Mouse (Mus musculus) hindbrain, embryonic 14.5 days (tissue): ENCODE measurements at regions not wholly inside any gene's neighbourhood (a gene's known extent, or its start where the extent isn't known, plus 50 kb on each side); places are given as distances from the start of the nearest gene placed in this dataset.

Source experiments
- ATAC-seq: fragments of 200-750 bp; cut with Nextera tagmentation; 2 replicates; pipeline ENCODE4 v1.8.0; 2017; ENCODE audit warnings: moderate number of reproducible peaks, mild to moderate bottlenecking, moderate TSS enrichment, moderate library complexity; ENCODE audit not compliant: low FRiP score
- DNase-seq: peaks from one replicate; pipeline ENCODE4 v3.0.0-alpha.2; 2015; ENCODE audit warnings: low spot score
- H3K27ac ChIP-seq: fragments of 300-500 bp; sonication (generic); 2 replicates; pipeline ENCODE4 v1.5.1; 2014; ENCODE audit warnings: mild to moderate bottlenecking, moderate library complexity
- H3K27me3 ChIP-seq: fragments of 300-500 bp; sonication (generic); 2 replicates; pipeline ENCODE4 v1.6.1; 2014; ENCODE audit warnings: mild to moderate bottlenecking, low read length, mixed read lengths; ENCODE audit not compliant: control insufficient read depth, insufficient read depth
- H3K36me3 ChIP-seq: fragments of 300-500 bp; sonication (generic); replicated peaks from 2 replicates; pipeline ENCODE4 v1.6.1; 2014; ENCODE audit not compliant: control insufficient read depth, insufficient read depth
- H3K4me1 ChIP-seq: fragments of 300-500 bp; sonication (generic); replicated peaks from 2 replicates; pipeline ENCODE4 v1.6.1; 2014; ENCODE audit warnings: antibody characterized with exemption, low read length, mixed read lengths; ENCODE audit not compliant: control insufficient read depth, insufficient read depth
- H3K4me2 ChIP-seq: fragments of 300-500 bp; sonication (generic); replicated peaks from 2 replicates; pipeline ENCODE4 v1.6.1; 2014; ENCODE audit warnings: mild to moderate bottlenecking, moderate library complexity
- H3K4me3 ChIP-seq: fragments of 300-500 bp; sonication (generic); replicated peaks from 2 replicates; pipeline ENCODE4 v1.5.1; 2014; ENCODE audit warnings: mild to moderate bottlenecking, low read length
- H3K9ac ChIP-seq: fragments of 300-500 bp; sonication (generic); 2 replicates; pipeline ENCODE4 v1.6.1; 2014
- H3K9me3 ChIP-seq: fragments of 300-500 bp; sonication (generic); 2 replicates; pipeline ENCODE4 v1.6.1; 2016; ENCODE audit warnings: low read length; ENCODE audit not compliant: control insufficient read depth
- WGBS: fragments of 180-500 bp; shearing (Covaris S2); extraction: QIAGEN DNeasy Blood & Tissue Kit; methylation state at CpG from one replicate; pipeline ENCODE4 v1.1.7; 2014; 5-methylcytosine and 5-hydroxymethylcytosine counted together

DNA sequence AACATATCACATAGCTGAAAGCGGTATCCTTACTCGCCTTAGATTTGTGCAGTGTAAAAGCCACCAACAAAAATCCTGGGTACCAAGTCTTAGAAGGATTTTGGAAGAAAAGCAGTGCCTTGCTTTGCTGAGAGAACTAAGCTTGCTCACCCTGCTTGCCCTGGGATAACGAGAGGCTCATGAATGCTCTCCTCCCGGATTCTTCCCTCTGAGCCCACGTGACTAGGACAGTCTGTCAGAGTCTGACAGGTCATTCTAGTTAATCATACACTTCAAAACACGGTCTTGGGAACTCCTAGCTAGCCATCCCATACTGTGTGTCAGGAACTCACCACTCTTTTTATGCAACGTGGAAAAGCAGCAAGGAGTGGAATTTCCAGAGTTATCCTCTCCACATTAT, 91.4 kb downstream of the Avpr1a start:
- no peak overlapping the region for H3K27ac ChIP-seq
- H3K9ac ChIP-seq: no peak overlapping the region
- DNase-seq: no peak
- no peaks in the 10 kb centered on the region for H3K9me3 ChIP-seq
- H3K36me3 ChIP-seq: no peaks in the 10 kb centered on the region
- H3K27me3 ChIP-seq: no peaks in the 10 kb centered on the region
- no peak overlapping the region for H3K4me3 ChIP-seq
- H3K4me1 ChIP-seq: no peaks in the 10 kb centered on the region
- WGBS: 70% methylated on average over 7 of the region's 7 CpGs
- H3K4me2 ChIP-seq: no peak overlapping the region
- no peak for ATAC-seq

GRCm38 (mm10) chr10:122542573-122542972, 94.3 kb downstream of the Avpr1a start:
- no peaks in the 10 kb centered on the region for H3K9me3 ChIP-seq
- 63% methylated on average over 9 of the region's 9 CpGs for WGBS
- no peak overlapping the region for H3K4me2 ChIP-seq
- H3K4me1 ChIP-seq: no peaks in the 10 kb centered on the region
- H3K27ac ChIP-seq: no peak overlapping the region
- no peaks in the 10 kb centered on the region for H3K27me3 ChIP-seq
- no peaks in the 10 kb centered on the region for H3K36me3 ChIP-seq
- H3K4me3 ChIP-seq: no peak overlapping the region
- no peak overlapping the region for H3K9ac ChIP-seq
- DNase-seq: no peak
- no peak for ATAC-seq

DNA sequence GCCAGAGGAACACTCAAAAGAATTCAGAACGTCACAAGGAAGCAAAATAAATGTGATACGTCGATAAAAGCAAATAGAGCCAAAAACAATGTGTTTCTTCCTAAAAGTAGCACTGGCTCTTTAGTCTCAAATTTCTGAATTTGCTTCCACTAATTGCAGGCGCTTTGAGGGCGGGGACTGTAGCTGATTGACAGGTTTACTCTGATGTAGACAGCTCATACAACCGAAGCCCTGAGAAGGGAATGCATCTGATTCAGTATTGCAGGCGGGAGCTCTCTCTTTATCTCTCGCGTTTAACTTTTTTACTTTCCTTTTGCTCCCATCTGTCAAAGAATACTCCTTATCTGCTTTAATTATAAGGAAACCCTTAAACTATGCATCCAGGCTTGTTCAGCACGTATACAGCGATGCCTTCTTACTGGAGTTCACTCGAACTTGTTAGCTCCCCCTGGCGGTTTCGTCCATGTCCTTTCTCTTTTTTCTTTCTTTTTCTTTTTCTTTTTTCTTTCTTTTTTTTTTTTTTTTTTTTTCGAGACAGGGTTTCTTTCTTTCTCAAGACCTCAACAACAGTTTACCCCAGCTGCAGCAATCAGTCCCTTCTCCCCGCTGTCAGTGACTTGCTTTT, 95.9 kb downstream of the Avpr1a start:
- no peaks in the 10 kb centered on the region for H3K9me3 ChIP-seq
- ATAC-seq (no peak; the same call in 1 of the 2 replicates), DNase-seq (peak; percentile 76)
- peak overlapping the region; percentile 11; the same call in 1 of the 2 replicates for H3K4me3 ChIP-seq
- peak overlapping the region; percentile 43 for H3K4me2 ChIP-seq
- WGBS: 27% methylated on average over 16 of the region's 16 CpGs
- 0 out of 2 replicates have a peak overlapping the region, but pooled peaks have one; percentile 1 for H3K9ac ChIP-seq
- H3K4me1 ChIP-seq: no peaks in the 10 kb centered on the region
- H3K36me3 ChIP-seq: no peaks in the 10 kb centered on the region
- H3K27me3 ChIP-seq: no peaks in the 10 kb centered on the region
- H3K27ac ChIP-seq: no peak overlapping the region

DNA sequence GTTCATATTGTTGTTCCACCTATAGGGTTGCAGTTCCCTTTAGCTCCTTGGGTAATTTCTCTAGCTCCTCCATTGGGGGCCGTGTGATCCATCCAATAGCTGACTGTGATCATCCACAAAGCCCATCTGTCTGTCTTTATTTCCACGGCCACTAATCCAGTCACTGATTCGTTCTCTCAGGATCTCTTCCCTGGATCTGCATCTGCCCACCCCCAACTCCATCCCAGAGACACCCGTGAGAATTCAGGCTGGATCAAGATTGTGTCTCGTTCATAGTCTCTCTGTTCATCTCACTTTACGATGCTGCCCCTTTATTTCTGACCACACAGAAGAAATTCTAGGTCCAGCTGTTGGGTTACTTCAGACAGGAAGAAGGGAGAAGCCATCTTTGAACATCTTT, 96.7 kb downstream of the Avpr1a start:
- ATAC-seq: no peak
- 87% methylated on average over 6 of the region's 6 CpGs for WGBS
- Histone ChIP-seq H3K4me1 (no peaks in the 10 kb centered on the region), H3K27ac (no peak overlapping the region), H3K36me3 (no peaks in the 10 kb centered on the region), H3K9me3 (no peaks in the 10 kb centered on the region), H3K9ac (no peak overlapping the region), H3K4me3 (no peak overlapping the region), H3K4me2 (no peak overlapping the region), H3K27me3 (no peaks in the 10 kb centered on the region)
- DNase-seq: no peak

- no peaks in the 10 kb centered on the region for H3K4me1 ChIP-seq
Measured at GRCm38 (mm10) chr10:122551586-122551985, 103.3 kb downstream of the Avpr1a start.

DNA sequence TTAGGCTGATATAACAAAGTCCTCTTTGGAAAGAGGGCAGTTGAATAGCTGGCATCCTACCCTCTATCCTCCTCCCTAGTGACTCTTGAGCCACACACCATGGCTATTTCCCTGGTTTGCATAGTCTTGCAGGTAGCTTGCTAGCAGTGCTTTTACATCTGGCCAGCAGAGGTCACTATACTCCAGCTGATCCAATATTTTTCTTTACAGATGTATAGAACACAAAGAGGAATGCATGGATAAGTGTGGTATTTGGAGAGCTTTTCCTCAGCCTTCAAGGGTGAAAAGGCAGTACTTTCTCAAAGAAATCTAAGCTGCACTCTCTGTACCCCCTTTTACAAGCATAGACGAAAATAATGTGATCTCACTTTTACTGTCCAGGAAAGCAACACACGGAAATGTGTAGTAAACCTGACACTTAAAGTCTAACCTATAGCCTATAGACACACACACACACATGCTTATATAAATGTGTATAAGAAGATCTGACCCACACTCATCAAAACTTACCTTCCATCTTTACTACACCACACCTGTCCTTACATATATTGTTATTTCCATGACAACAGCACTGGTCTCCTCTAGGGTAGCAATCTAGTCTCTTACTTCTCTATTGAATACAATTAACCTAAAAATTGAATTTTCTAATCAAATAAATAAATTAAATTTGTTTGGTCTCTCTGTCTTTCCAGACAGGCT, 105.0 kb downstream of the Avpr1a start:
- H3K4me3 ChIP-seq: no peak overlapping the region

More at GRCm38 (mm10) chr10:122551586-122551985, 103.3 kb downstream of the Avpr1a start:
- Histone ChIP-seq H3K36me3 (no peaks in the 10 kb centered on the region), H3K9ac (no peak overlapping the region), H3K27ac (no peak overlapping the region), H3K9me3 (no peaks in the 10 kb centered on the region), H3K27me3 (no peaks in the 10 kb centered on the region), H3K4me2 (no peak overlapping the region), H3K4me3 (no peak overlapping the region)
- ATAC-seq: no peak
- DNase-seq: no peak
- 87% methylated on average over 5 of the region's 5 CpGs for WGBS

GRCm38 (mm10) chr10:122553851-122554250, 105.6 kb downstream of the Avpr1a start:
- ATAC-seq: no peak

More for the DNA sequence above, 105.0 kb downstream of the Avpr1a start:
- no peaks in the 10 kb centered on the region for H3K4me1 ChIP-seq
- no peaks in the 10 kb centered on the region for H3K27me3 ChIP-seq
- H3K9ac ChIP-seq: no peak overlapping the region
- no peak overlapping the region for H3K4me2 ChIP-seq
- no peaks in the 10 kb centered on the region for H3K36me3 ChIP-seq
- DNase-seq (peak; percentile 86), ATAC-seq (peak; percentile 60; the same call in 1 of the 2 replicates)
- no peak overlapping the region for H3K27ac ChIP-seq
- H3K9me3 ChIP-seq: no peaks in the 10 kb centered on the region
- 58% methylated on average over 2 of the region's 2 CpGs for WGBS

GRCm38 (mm10) chr10:122558660-122559059, 110.4 kb downstream of the Avpr1a start:
- no peak for ATAC-seq
- no peak overlapping the region for H3K4me2 ChIP-seq
- no peak overlapping the region for H3K27ac ChIP-seq
- H3K27me3 ChIP-seq: no peaks in the 10 kb centered on the region
- no peaks in the 10 kb centered on the region for H3K9me3 ChIP-seq
- no peaks in the 10 kb centered on the region for H3K36me3 ChIP-seq
- no peak overlapping the region for H3K4me3 ChIP-seq
- DNase-seq: no peak
- H3K9ac ChIP-seq: no peak overlapping the region
- 95% methylated on average over 1 of the region's 1 CpGs for WGBS
- H3K4me1 ChIP-seq: no peaks in the 10 kb centered on the region

More at GRCm38 (mm10) chr10:122553851-122554250, 105.6 kb downstream of the Avpr1a start:
- H3K4me2 ChIP-seq: no peak overlapping the region
- H3K36me3 ChIP-seq: no peaks in the 10 kb centered on the region
- no peaks in the 10 kb centered on the region for H3K9me3 ChIP-seq
- H3K4me3 ChIP-seq: no peak overlapping the region
- WGBS: 69% methylated on average over 2 of the region's 2 CpGs
- no peak for DNase-seq
- H3K4me1 ChIP-seq: no peaks in the 10 kb centered on the region
- no peaks in the 10 kb centered on the region for H3K27me3 ChIP-seq
- H3K27ac ChIP-seq: no peak overlapping the region
- no peak overlapping the region for H3K9ac ChIP-seq

DNA sequence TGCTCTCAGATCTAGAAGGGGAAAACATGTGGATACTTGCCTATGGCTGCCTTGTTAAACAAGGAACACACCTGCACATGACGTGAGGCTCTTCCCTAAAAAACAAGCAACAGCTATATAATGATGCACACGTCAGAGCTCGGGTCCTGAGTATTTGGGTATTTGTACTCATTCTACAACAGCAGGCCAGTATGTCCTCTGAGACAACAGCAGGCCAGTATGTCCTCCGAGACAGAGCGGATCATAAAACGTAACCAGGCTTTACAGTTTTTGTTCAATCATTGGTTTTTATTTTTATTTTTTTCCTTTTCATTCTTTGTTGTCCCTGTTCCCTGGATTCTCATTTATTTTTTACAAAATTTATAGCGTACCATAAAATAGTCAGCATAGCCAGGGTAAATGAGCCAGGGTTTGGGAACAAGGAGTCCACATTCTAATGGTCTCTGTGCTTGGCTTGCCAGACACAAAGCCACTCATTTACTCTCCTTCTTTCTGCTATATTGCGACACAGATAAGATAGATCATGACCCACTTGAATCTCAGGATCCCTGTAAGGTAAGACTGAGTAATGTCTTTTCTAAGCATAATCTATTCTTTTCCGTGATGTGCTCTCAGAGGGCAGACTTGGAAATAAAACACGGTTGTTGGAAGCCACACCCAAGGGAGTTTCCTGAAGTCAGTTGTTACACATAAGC, 111.8 kb downstream of the Avpr1a start:
- WGBS: 77% methylated on average over 10 of the region's 10 CpGs
- Histone ChIP-seq H3K9ac (no peak overlapping the region), H3K4me2 (no peak overlapping the region), H3K36me3 (no peaks in the 10 kb centered on the region), H3K9me3 (no peaks in the 10 kb centered on the region), H3K27ac (no peak overlapping the region), H3K27me3 (no peaks in the 10 kb centered on the region), H3K4me1 (no peaks in the 10 kb centered on the region; the same call in 1 of the 2 replicates), H3K4me3 (no peak overlapping the region)
- ATAC-seq (no peak), DNase-seq (no peak)
